Mouse (Mus musculus) embryonic facial prominence, embryonic 10.5 days (tissue): ENCODE data around the gene Pot1a. TPM values are rescaled to one million over a fixed set of nuclear protein-coding genes. Genes with fewer than 3 reads are reported as not detected.

Experiments
- DNase-seq: peaks from one replicate; pipeline ENCODE4 v3.0.0-alpha.2; 2017; ENCODE audit warnings: low spot score
- H3K27ac ChIP-seq: fragments of 300-500 bp; sonication (generic); replicated peaks from 2 replicates; pipeline ENCODE4 v1.5.1; 2016; ENCODE audit warnings: mild to moderate bottlenecking
- H3K27me3 ChIP-seq: fragments of 300-500 bp; sonication (generic); replicated peaks from 2 replicates; pipeline ENCODE4 v1.6.1; 2016; ENCODE audit warnings: low read depth, mild to moderate bottlenecking; ENCODE audit not compliant: poor library complexity, severe bottlenecking
- H3K36me3 ChIP-seq: fragments of 300-500 bp; sonication (generic); replicated peaks from 2 replicates; pipeline ENCODE4 v1.6.1; 2016; ENCODE audit warnings: mild to moderate bottlenecking, moderate library complexity
- H3K4me1 ChIP-seq: fragments of 300-500 bp; sonication (generic); 2 replicates; pipeline ENCODE4 v1.6.1; 2016
- H3K4me3 ChIP-seq: fragments of 300-500 bp; sonication (generic); 2 replicates; pipeline ENCODE4 v1.5.1; 2016; ENCODE audit warnings: mild to moderate bottlenecking, moderate library complexity
- H3K9me3 ChIP-seq: fragments of 300-500 bp; sonication (generic); 2 replicates; pipeline ENCODE4 v1.6.1; 2016; ENCODE audit warnings: mild to moderate bottlenecking
- WGBS: fragments of 180-500 bp; shearing (Covaris S2); methylation state at CpG from one replicate; pipeline ENCODE4 v1.1.7; 2016; 5-methylcytosine and 5-hydroxymethylcytosine counted together
- polyA plus RNA-seq: library from polyadenylated mRNA; unstranded; fragments of >200 nt; fragmentation: Nextera tagmentation; extraction: Ambion mirVana; gene quantifications from 2 replicates; pipeline ENCODE4 v1.2.1, GENCODE M21; 2016

The Pot1a gene
- polyA plus RNA-seq, 1 experiment from 2014 or later: 38.1 TPM

DNA sequence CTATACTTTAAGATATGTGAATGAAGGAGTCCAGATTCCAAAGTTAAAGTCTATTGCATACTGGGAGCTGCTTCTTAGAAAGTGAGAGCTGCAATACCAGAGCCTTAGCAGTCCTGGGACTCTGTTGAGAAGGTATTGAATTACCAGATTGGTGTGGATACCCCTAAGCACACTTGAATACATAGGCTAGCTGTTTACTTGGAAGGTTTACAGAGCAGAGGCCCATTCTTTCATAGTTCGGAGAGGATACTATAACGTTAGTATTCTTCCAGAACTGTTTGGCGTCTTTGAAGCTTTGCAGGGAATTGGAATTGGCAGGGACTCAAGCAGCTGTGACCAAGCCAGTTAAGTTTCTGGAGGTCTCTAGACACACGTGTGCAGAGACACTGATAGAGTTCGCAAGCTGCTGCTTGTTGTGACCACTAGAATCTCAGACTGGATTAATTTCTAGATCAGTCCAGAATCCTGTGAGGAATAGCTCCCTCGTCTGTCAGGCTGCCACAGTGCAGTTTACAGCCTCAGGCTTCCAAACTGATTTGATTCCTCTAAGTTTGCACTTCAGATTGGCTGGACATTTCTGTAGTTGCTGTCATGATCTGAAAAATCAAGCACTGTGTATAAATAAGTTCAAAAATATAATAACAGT lies 99.7 kb downstream of the Pot1a start:
- H3K4me1 ChIP-seq: no peaks in the 10 kb centered on the region; the same call in 1 of the 2 replicates
- no peak overlapping the region for H3K27ac ChIP-seq
- DNase-seq: peak; percentile 31
- no peaks in the 10 kb centered on the region for H3K27me3 ChIP-seq
- WGBS: 55% methylated on average over 6 of the region's 6 CpGs
- H3K4me3 ChIP-seq: no peak overlapping the region
- H3K9me3 ChIP-seq: no peaks in the 10 kb centered on the region
- H3K36me3 ChIP-seq: no peaks in the 10 kb centered on the region

DNA sequence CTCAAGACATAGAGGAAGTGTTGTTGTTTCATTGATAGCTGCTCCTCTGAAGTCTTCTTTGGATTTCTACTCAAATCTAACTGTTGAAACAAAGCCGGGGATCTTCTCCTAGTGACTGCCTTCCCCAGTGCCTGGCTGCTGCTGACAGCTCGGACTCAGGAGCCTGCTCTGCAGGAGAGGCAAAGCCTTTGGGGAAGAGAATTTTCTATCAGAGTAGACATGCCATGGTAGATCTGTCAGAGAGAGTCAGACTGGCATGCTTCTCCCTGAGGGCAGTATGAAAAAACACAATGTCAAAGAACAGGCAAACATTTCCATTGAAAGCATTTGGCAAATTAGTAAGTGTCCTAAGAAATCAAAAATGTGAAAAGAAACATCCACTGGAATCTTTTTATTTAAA lies 109.1 kb downstream of the Pot1a start:
- H3K27me3 ChIP-seq: no peaks in the 10 kb centered on the region
- H3K4me1 ChIP-seq: no peaks in the 10 kb centered on the region
- no peak overlapping the region for H3K4me3 ChIP-seq
- DNase-seq: no peak
- no peak overlapping the region for H3K27ac ChIP-seq
- H3K36me3 ChIP-seq: no peaks in the 10 kb centered on the region
- no peaks in the 10 kb centered on the region for H3K9me3 ChIP-seq
- WGBS: 43% methylated on average over 2 of the region's 2 CpGs

Other genes with a start within 250 kb of the Pot1a start
- gene Gpr37, start 118.5 kb downstream of the Pot1a start, polyA plus RNA-seq: 1.8 and 2.0 TPM in 2 replicates